Mouse (Mus musculus): ENCODE results near the gene Psat1. TPM values are rescaled to one million over a fixed set of nuclear protein-coding genes. Genes with fewer than 3 reads are reported as not detected.

Gene Psat1
- polyA plus RNA-seq, 1 experiment from 2014 or later, result 115 TPM

DNA sequence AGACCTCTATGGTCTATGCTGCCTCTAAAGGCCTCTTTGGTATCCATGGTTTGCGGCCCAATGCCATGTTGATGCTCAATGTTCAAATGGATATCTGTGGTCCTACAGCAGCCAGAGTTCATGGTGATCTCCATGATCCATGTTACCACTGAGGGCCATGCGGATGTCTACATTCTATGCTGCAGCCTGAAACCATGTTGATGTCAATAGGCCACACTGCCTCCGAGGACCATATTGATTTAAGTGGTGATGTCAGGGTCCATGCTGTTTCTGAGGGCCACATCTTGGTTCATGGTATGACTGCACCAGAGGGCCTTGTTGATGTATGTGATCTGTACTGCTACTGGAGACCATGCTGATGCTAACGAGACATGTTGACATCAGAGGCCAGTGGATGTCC lies 55.0 kb downstream of the Psat1 start:
- Histone ChIP-seq H3K27me3 (ENCODE audit: control insufficient read depth, insufficient read depth, low read length) (no peaks in the 10 kb centered on the region), H3K4me2 (ENCODE audit: low read depth) (no peak overlapping the region)
- WGBS, result 91% methylated on average over 4 of the region's 4 CpGs

GRCm38 (mm10) chr19:15888466-15888865 lies 58.7 kb downstream of the Psat1 start:
- WGBS, result 94% methylated on average over 4 of the region's 4 CpGs
- no peak for ATAC-seq (ENCODE audit: insufficient read depth, low FRiP score, low TSS enrichment)
- H3K4me3 ChIP-seq (ENCODE audit: low read depth, low read length), result no peak overlapping the region

More for the DNA sequence above, 55.0 kb downstream of the Psat1 start:
- Histone ChIP-seq H3K4me1 (ENCODE audit: control insufficient read depth, insufficient read depth, low read length) (no peaks in the 10 kb centered on the region), H3K4me3 (ENCODE audit: low read depth, low read length) (no peak overlapping the region), H3K36me3 (ENCODE audit: control insufficient read depth, insufficient read depth, low read length) (no peaks in the 10 kb centered on the region), H3K9me3 (ENCODE audit: control insufficient read depth, low read length) (no peaks in the 10 kb centered on the region), H3K9ac (ENCODE audit: low read length) (no peak overlapping the region), H3K27ac (ENCODE audit: low read depth, low read length) (no peak overlapping the region)
- no peak for DNase-seq (ENCODE audit: low spot score)
- no peak for ATAC-seq (ENCODE audit: insufficient read depth, low FRiP score, low TSS enrichment)

DNA sequence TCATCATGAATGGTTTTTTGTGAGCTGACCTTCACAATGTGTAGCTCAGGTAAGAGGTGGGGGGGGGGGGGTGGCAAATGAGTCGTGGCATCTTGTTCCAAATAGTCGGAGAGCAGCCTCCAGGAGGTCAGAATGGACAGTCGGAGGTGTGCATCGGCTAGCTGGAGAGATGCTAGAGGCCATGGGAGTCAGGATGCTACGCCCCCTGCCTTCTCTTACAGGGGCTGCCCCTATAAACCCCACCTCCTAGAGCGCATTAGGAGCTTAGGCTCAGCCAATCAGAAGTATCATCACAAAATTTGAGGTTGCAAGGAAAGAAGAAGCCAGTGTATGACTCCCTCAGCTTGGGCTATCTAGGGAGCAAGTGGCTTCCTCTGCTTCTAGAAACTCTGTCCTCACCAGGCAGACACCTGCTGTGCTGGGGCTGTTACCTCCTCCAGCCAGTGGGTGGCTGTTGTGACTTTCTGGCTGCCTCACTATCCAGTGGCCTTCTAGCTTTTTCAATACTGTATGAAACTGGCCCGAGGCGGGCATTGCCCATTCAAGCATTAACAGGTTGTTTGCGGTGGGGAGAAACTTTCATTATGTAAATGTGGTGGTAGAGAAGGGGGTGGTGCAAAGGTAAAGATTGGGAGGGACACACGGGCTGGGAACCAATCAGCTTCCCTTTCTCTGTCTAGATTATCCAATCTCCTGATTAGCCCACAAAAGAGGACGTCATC lies 64.3 kb downstream of the Psat1 start:
- no peak overlapping the region for H3K4me2 ChIP-seq (ENCODE audit: low read depth)
- H3K27me3 ChIP-seq (ENCODE audit: control insufficient read depth, insufficient read depth, low read length), result no peaks in the 10 kb centered on the region
- H3K4me1 ChIP-seq (ENCODE audit: control insufficient read depth, insufficient read depth, low read length), result no peaks in the 10 kb centered on the region
- H3K4me3 ChIP-seq (ENCODE audit: low read depth, low read length), result no peak overlapping the region
- ATAC-seq (ENCODE audit: insufficient read depth, low FRiP score, low TSS enrichment), result no peak
- WGBS, result 75% methylated on average over 11 of the region's 11 CpGs
- H3K27ac ChIP-seq (ENCODE audit: low read depth, low read length), result no peak overlapping the region
- no peaks in the 10 kb centered on the region for H3K9me3 ChIP-seq (ENCODE audit: control insufficient read depth, low read length)
- DNase-seq (ENCODE audit: low spot score), result no peak
- H3K9ac ChIP-seq (ENCODE audit: low read length), result no peak overlapping the region
- no peaks in the 10 kb centered on the region for H3K36me3 ChIP-seq (ENCODE audit: control insufficient read depth, insufficient read depth, low read length)

More at GRCm38 (mm10) chr19:15888466-15888865, 58.7 kb downstream of the Psat1 start:
- DNase-seq (ENCODE audit: low spot score), result no peak
- H3K36me3 ChIP-seq (ENCODE audit: control insufficient read depth, insufficient read depth, low read length), result no peaks in the 10 kb centered on the region
- H3K9ac ChIP-seq (ENCODE audit: low read length), result no peak overlapping the region
- H3K4me1 ChIP-seq (ENCODE audit: control insufficient read depth, insufficient read depth, low read length), result no peaks in the 10 kb centered on the region
- H3K9me3 ChIP-seq (ENCODE audit: control insufficient read depth, low read length), result no peaks in the 10 kb centered on the region
- no peak overlapping the region for H3K27ac ChIP-seq (ENCODE audit: low read depth, low read length)
- H3K4me2 ChIP-seq (ENCODE audit: low read depth), result no peak overlapping the region
- H3K27me3 ChIP-seq (ENCODE audit: control insufficient read depth, insufficient read depth, low read length), result no peaks in the 10 kb centered on the region

DNA sequence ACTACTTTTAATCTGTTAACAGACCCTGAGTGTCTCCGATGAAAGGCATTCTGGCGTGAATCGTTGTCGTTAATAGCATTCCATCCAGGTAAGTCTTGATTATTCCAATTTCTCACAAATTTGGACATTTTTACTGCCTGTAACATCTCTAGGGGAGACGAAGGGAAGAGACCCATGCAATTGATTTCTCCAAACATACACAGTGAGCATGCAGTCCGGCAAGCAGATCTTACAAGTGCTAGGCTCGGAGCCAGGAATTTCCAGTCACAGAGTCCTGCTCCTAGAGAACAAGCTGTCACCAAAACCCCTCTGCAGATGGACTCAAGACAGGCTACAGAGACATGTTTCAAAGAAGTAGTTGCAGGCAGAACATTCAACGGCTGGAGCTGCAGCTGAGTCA lies 66.4 kb downstream of the Psat1 start:
- no peaks in the 10 kb centered on the region for H3K27me3 ChIP-seq (ENCODE audit: control insufficient read depth, insufficient read depth, low read length)
- no peaks in the 10 kb centered on the region for H3K4me1 ChIP-seq (ENCODE audit: control insufficient read depth, insufficient read depth, low read length)
- DNase-seq (ENCODE audit: low spot score) (no peak), ATAC-seq (ENCODE audit: insufficient read depth, low FRiP score, low TSS enrichment) (no peak)
- H3K9me3 ChIP-seq (ENCODE audit: control insufficient read depth, low read length), result no peaks in the 10 kb centered on the region
- 91% methylated on average over 8 of the region's 8 CpGs for WGBS
- no peaks in the 10 kb centered on the region for H3K36me3 ChIP-seq (ENCODE audit: control insufficient read depth, insufficient read depth, low read length)
- H3K4me2 ChIP-seq (ENCODE audit: low read depth), result no peak overlapping the region
- H3K27ac ChIP-seq (ENCODE audit: low read depth, low read length), result no peak overlapping the region
- no peak overlapping the region for H3K9ac ChIP-seq (ENCODE audit: low read length)
- H3K4me3 ChIP-seq (ENCODE audit: low read depth, low read length), result no peak overlapping the region

DNA sequence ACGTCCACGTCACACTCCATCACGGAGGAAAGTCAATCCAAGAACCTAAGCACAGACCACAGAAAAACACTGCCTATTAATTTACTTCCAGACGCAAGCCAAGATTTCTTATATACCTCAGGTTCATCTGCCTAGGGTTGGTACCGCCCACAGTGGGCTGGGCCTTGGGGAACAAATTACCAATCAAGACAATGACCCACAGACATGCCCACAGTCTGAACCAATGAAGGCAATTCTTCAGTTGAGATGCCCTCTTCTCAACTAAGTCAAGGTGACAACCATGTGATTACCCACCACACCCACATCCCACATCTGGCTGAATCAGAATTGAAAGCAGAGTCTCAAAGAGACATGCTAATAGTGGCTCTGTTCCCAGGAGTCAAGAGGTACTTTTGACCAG lies 67.9 kb downstream of the Psat1 start:
- Histone ChIP-seq H3K9me3 (ENCODE audit: control insufficient read depth, low read length) (no peaks in the 10 kb centered on the region), H3K36me3 (ENCODE audit: control insufficient read depth, insufficient read depth, low read length) (no peaks in the 10 kb centered on the region), H3K4me1 (ENCODE audit: control insufficient read depth, insufficient read depth, low read length) (no peaks in the 10 kb centered on the region), H3K4me3 (ENCODE audit: low read depth, low read length) (no peak overlapping the region), H3K27ac (ENCODE audit: low read depth, low read length) (no peak overlapping the region), H3K4me2 (ENCODE audit: low read depth) (no peak overlapping the region), H3K9ac (ENCODE audit: low read length) (no peak overlapping the region), H3K27me3 (ENCODE audit: control insufficient read depth, insufficient read depth, low read length) (no peaks in the 10 kb centered on the region)
- ATAC-seq (ENCODE audit: insufficient read depth, low FRiP score, low TSS enrichment) (no peak), DNase-seq (ENCODE audit: low spot score) (no peak)
- 93% methylated on average over 5 of the region's 5 CpGs for WGBS

GRCm38 (mm10) chr19:15868865-15869698 lies 78.1 kb downstream of the Psat1 start:
- Histone ChIP-seq H3K9me3 (ENCODE audit: control insufficient read depth, low read length) (no peaks in the 10 kb centered on the region), H3K27ac (ENCODE audit: low read depth, low read length) (no peak overlapping the region), H3K9ac (ENCODE audit: low read length) (no peak overlapping the region), H3K4me2 (ENCODE audit: low read depth) (no peak overlapping the region), H3K27me3 (ENCODE audit: control insufficient read depth, insufficient read depth, low read length) (no peaks in the 10 kb centered on the region), H3K4me1 (ENCODE audit: control insufficient read depth, insufficient read depth, low read length) (peaks cover 3% of the 10 kb centered on the region; the same call in 1 of the 2 replicates), H3K4me3 (ENCODE audit: low read depth, low read length) (no peak overlapping the region), H3K36me3 (ENCODE audit: control insufficient read depth, insufficient read depth, low read length) (no peaks in the 10 kb centered on the region)
- ATAC-seq (ENCODE audit: insufficient read depth, low FRiP score, low TSS enrichment) (peak; percentile 48; the same call in 1 of the 2 replicates), DNase-seq (ENCODE audit: low spot score) (peak; percentile 44)
- 26% methylated on average over 7 of the region's 7 CpGs for WGBS

DNA sequence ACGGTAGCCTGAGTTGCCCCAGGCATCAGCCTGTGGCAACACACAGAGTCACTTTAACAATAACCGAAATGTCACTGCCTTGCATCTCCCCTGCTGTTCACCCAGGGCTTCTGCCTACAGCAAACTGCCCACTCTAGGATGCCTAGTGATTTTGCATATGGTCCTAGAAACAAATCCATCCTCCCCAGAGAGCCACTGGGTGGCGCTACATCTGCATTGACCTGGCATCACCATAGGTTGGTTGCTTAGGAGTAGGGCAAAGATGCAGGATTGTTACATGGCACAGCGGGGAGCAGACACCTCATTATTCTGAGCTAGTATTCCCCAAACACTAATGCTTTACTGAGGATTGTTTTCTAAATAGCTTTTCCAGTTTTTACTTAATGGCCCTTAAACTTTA lies 80.3 kb downstream of the Psat1 start:
- Histone ChIP-seq H3K4me1 (ENCODE audit: control insufficient read depth, insufficient read depth, low read length) (peaks cover 3% of the 10 kb centered on the region; the same call in 1 of the 2 replicates), H3K36me3 (ENCODE audit: control insufficient read depth, insufficient read depth, low read length) (no peaks in the 10 kb centered on the region), H3K27me3 (ENCODE audit: control insufficient read depth, insufficient read depth, low read length) (no peaks in the 10 kb centered on the region), H3K9ac (ENCODE audit: low read length) (no peak overlapping the region), H3K27ac (ENCODE audit: low read depth, low read length) (no peak overlapping the region), H3K9me3 (ENCODE audit: control insufficient read depth, low read length) (no peaks in the 10 kb centered on the region), H3K4me3 (ENCODE audit: low read depth, low read length) (no peak overlapping the region), H3K4me2 (ENCODE audit: low read depth) (no peak overlapping the region)
- 53% methylated on average over 4 of the region's 4 CpGs for WGBS
- ATAC-seq (ENCODE audit: insufficient read depth, low FRiP score, low TSS enrichment) (0 out of 2 replicates have a peak, but pooled peaks have one; percentile 20), DNase-seq (ENCODE audit: low spot score) (peak; percentile 17)

- no peak overlapping the region for H3K9ac ChIP-seq (ENCODE audit: low read length)
- no peak overlapping the region for H3K4me3 ChIP-seq (ENCODE audit: low read depth, low read length)
- H3K4me2 ChIP-seq (ENCODE audit: low read depth), result no peak overlapping the region
- ATAC-seq (ENCODE audit: insufficient read depth, low FRiP score, low TSS enrichment) (no peak), DNase-seq (ENCODE audit: low spot score) (no peak)
- no peak overlapping the region for H3K27ac ChIP-seq (ENCODE audit: low read depth, low read length)
- 19% methylated on average over 1 of the region's 1 CpGs for WGBS
- no peaks in the 10 kb centered on the region for H3K27me3 ChIP-seq (ENCODE audit: control insufficient read depth, insufficient read depth, low read length)
- no peaks in the 10 kb centered on the region for H3K9me3 ChIP-seq (ENCODE audit: control insufficient read depth, low read length)
- peaks cover 3% of the 10 kb centered on the region; the same call in 1 of the 2 replicates for H3K4me1 ChIP-seq (ENCODE audit: control insufficient read depth, insufficient read depth, low read length)
- H3K36me3 ChIP-seq (ENCODE audit: control insufficient read depth, insufficient read depth, low read length), result no peaks in the 10 kb centered on the region
Observed at GRCm38 (mm10) chr19:15866126-15866525, 81.0 kb downstream of the Psat1 start.
